Mouse (Mus musculus): Measurements from ENCODE around the gene Dgkz. TPM values are rescaled to one million over a fixed set of nuclear protein-coding genes. Genes with fewer than 3 reads are reported as not detected.
A peak's percentile ranks its signal among the peaks of the same experiment; 100 is the strongest.

The Dgkz gene
- polyA plus RNA-seq, 1 experiment from 2014 or later, result 18.6 TPM

GRCm38 (mm10) chr2:91986071-91986470 lies 10.4 kb upstream of the Dgkz start:
- Histone ChIP-seq H3K27me3 (ENCODE audit: control insufficient read depth, insufficient read depth, low read length) (no peaks in the 10 kb centered on the region), H3K4me3 (ENCODE audit: low read depth, low read length) (no peak overlapping the region), H3K9ac (ENCODE audit: low read length) (no peak overlapping the region), H3K36me3 (ENCODE audit: control insufficient read depth, insufficient read depth, low read length) (peaks cover 5% of the 10 kb centered on the region), H3K4me1 (replicated peaks; ENCODE audit: control insufficient read depth, insufficient read depth) (no peaks in the 10 kb centered on the region; the same call in 1 of the 2 replicates), H3K4me2 (replicated peaks; ENCODE audit: low read depth) (no peak overlapping the region), H3K9me3 (ENCODE audit: control insufficient read depth, low read length) (no peaks in the 10 kb centered on the region), H3K27ac (replicated peaks) (no peak overlapping the region)
- WGBS, result 16% methylated on average over 5 of the region's 5 CpGs
- DNase-seq (ENCODE audit: low spot score) (no peak), ATAC-seq (ENCODE audit: low FRiP score, low TSS enrichment) (no peak)
- TF ChIP-seq EP300 (optimal IDR thresholded peaks at IDR 0.05) (no peak), CTCF (IDR thresholded peaks at IDR 0.05; ENCODE audit: low read depth) (peak; percentile 64)

- DNase-seq (ENCODE audit: low spot score) (no peak), ATAC-seq (ENCODE audit: low FRiP score, low TSS enrichment) (no peak; the same call in 1 of the 2 replicates)
- no peak overlapping the region for H3K4me3 ChIP-seq (ENCODE audit: low read depth, low read length)
- TF ChIP-seq CTCF (IDR thresholded peaks at IDR 0.05; ENCODE audit: low read depth) (no peak), EP300 (optimal IDR thresholded peaks at IDR 0.05) (no peak)
- H3K27me3 ChIP-seq (ENCODE audit: control insufficient read depth, insufficient read depth, low read length), result no peaks in the 10 kb centered on the region
- H3K27ac ChIP-seq (replicated peaks), result peak overlapping the region; percentile 67
- H3K9ac ChIP-seq (ENCODE audit: low read length), result no peak overlapping the region
- H3K4me1 ChIP-seq (replicated peaks; ENCODE audit: control insufficient read depth, insufficient read depth), result no peaks in the 10 kb centered on the region; the same call in 1 of the 2 replicates
- 47% methylated on average over 9 of the region's 9 CpGs for WGBS
- H3K4me2 ChIP-seq (replicated peaks; ENCODE audit: low read depth), result no peak overlapping the region; the same call in 1 of the 2 replicates
- H3K9me3 ChIP-seq (ENCODE audit: control insufficient read depth, low read length), result no peaks in the 10 kb centered on the region
- H3K36me3 ChIP-seq (ENCODE audit: control insufficient read depth, insufficient read depth, low read length), result peaks cover 2% of the 10 kb centered on the region; the same call in 1 of the 2 replicates
Measured at GRCm38 (mm10) chr2:91984906-91985525, 9.4 kb upstream of the Dgkz start.

- WGBS, result 11% methylated on average over 13 of the region's 13 CpGs
- TF ChIP-seq CTCF (IDR thresholded peaks at IDR 0.05; ENCODE audit: low read depth) (peak; percentile 16; the same call in 1 of the 2 replicates), EP300 (optimal IDR thresholded peaks at IDR 0.05) (no peak)
- H3K9ac ChIP-seq (ENCODE audit: low read length), result no peak overlapping the region
Measured at GRCm38 (mm10) chr2:91984439-91984838, 8.8 kb upstream of the Dgkz start.

GRCm38 (mm10) chr2:91980830-91981229 lies 5.2 kb upstream of the Dgkz start:
- Histone ChIP-seq H3K4me3 (ENCODE audit: low read depth, low read length) (no peak overlapping the region), H3K4me1 (replicated peaks; ENCODE audit: control insufficient read depth, insufficient read depth) (peaks cover 3% of the 10 kb centered on the region; the same call in 1 of the 2 replicates), H3K9me3 (ENCODE audit: control insufficient read depth, low read length) (no peaks in the 10 kb centered on the region), H3K4me2 (replicated peaks; ENCODE audit: low read depth) (no peak overlapping the region), H3K27me3 (ENCODE audit: control insufficient read depth, insufficient read depth, low read length) (no peaks in the 10 kb centered on the region), H3K36me3 (ENCODE audit: control insufficient read depth, insufficient read depth, low read length) (no peaks in the 10 kb centered on the region; the same call in 1 of the 2 replicates), H3K9ac (ENCODE audit: low read length) (no peak overlapping the region), H3K27ac (replicated peaks) (no peak overlapping the region)
- WGBS, result 71% methylated on average over 5 of the region's 5 CpGs
- DNase-seq (ENCODE audit: low spot score) (no peak), ATAC-seq (ENCODE audit: low FRiP score, low TSS enrichment) (no peak)
- TF ChIP-seq CTCF (IDR thresholded peaks at IDR 0.05; ENCODE audit: low read depth), result no peak
- no peak for TF ChIP-seq EP300 (optimal IDR thresholded peaks at IDR 0.05)

More at GRCm38 (mm10) chr2:91984439-91984838, 8.8 kb upstream of the Dgkz start:
- no peaks in the 10 kb centered on the region; the same call in 1 of the 2 replicates for H3K4me1 ChIP-seq (replicated peaks; ENCODE audit: control insufficient read depth, insufficient read depth)
- H3K9me3 ChIP-seq (ENCODE audit: control insufficient read depth, low read length), result no peaks in the 10 kb centered on the region
- DNase-seq (ENCODE audit: low spot score) (peak; percentile 78), ATAC-seq (ENCODE audit: low FRiP score, low TSS enrichment) (peak; percentile 88)
- peak overlapping the region; percentile 67 for H3K27ac ChIP-seq (replicated peaks)
- H3K36me3 ChIP-seq (ENCODE audit: control insufficient read depth, insufficient read depth, low read length), result peaks cover 2% of the 10 kb centered on the region; the same call in 1 of the 2 replicates
- no peaks in the 10 kb centered on the region for H3K27me3 ChIP-seq (ENCODE audit: control insufficient read depth, insufficient read depth, low read length)
- H3K4me2 ChIP-seq (replicated peaks; ENCODE audit: low read depth), result peak overlapping the region; percentile 39; the same call in 1 of the 2 replicates
- no peak overlapping the region for H3K4me3 ChIP-seq (ENCODE audit: low read depth, low read length)

- Histone ChIP-seq H3K36me3 (ENCODE audit: control insufficient read depth, insufficient read depth, low read length) (no peaks in the 10 kb centered on the region), H3K27me3 (ENCODE audit: control insufficient read depth, insufficient read depth, low read length) (no peaks in the 10 kb centered on the region), H3K4me2 (replicated peaks; ENCODE audit: low read depth) (no peak overlapping the region), H3K9me3 (ENCODE audit: control insufficient read depth, low read length) (no peaks in the 10 kb centered on the region), H3K27ac (replicated peaks) (no peak overlapping the region), H3K4me1 (replicated peaks; ENCODE audit: control insufficient read depth, insufficient read depth) (peaks cover 4% of the 10 kb centered on the region; the same call in 1 of the 2 replicates), H3K4me3 (ENCODE audit: low read depth, low read length) (no peak overlapping the region), H3K9ac (ENCODE audit: low read length) (no peak overlapping the region)
- TF ChIP-seq EP300 (optimal IDR thresholded peaks at IDR 0.05) (no peak), CTCF (IDR thresholded peaks at IDR 0.05; ENCODE audit: low read depth) (no peak)
- WGBS, result 33% methylated on average over 4 of the region's 4 CpGs
- no peak for ATAC-seq (ENCODE audit: low FRiP score, low TSS enrichment)
- no peak for DNase-seq (ENCODE audit: low spot score)
Measured at GRCm38 (mm10) chr2:91980245-91980644, 4.6 kb upstream of the Dgkz start.

- no peak overlapping the region for H3K27ac ChIP-seq (replicated peaks)
- no peak for TF ChIP-seq EP300 (optimal IDR thresholded peaks at IDR 0.05)
- no peak for TF ChIP-seq CTCF (IDR thresholded peaks at IDR 0.05; ENCODE audit: low read depth)
- WGBS, result 18% methylated on average over 2 of the region's 2 CpGs
- H3K4me2 ChIP-seq (replicated peaks; ENCODE audit: low read depth), result no peak overlapping the region
- ATAC-seq (ENCODE audit: low FRiP score, low TSS enrichment) (no peak), DNase-seq (ENCODE audit: low spot score) (no peak)
- H3K9me3 ChIP-seq (ENCODE audit: control insufficient read depth, low read length), result no peaks in the 10 kb centered on the region
- H3K36me3 ChIP-seq (ENCODE audit: control insufficient read depth, insufficient read depth, low read length), result no peaks in the 10 kb centered on the region
- no peak overlapping the region for H3K4me3 ChIP-seq (ENCODE audit: low read depth, low read length)
- 0 out of 2 replicates have a peak, but pooled peaks cover 4% of the 10 kb centered on the region for H3K4me1 ChIP-seq (replicated peaks; ENCODE audit: control insufficient read depth, insufficient read depth)
- no peaks in the 10 kb centered on the region; the same call in 1 of the 2 replicates for H3K27me3 ChIP-seq (ENCODE audit: control insufficient read depth, insufficient read depth, low read length)
- no peak overlapping the region for H3K9ac ChIP-seq (ENCODE audit: low read length)
Measured at GRCm38 (mm10) chr2:91978547-91978946, 2.9 kb upstream of the Dgkz start.
